Mouse (Mus musculus) liver, adult 2 months (tissue): ENCODE results near the gene Kcnk15.

Experiments used
- CTCF ChIP-seq: fragments of 200-500 bp; IDR thresholded peaks from 2 replicates; pipeline ENCODE4 v1.5.1; 2011; ENCODE audit warnings: low read depth, low read length, control low read depth
- POLR2A ChIP-seq: fragments of 200-500 bp; IDR thresholded peaks from 2 replicates; pipeline ENCODE4 v1.6.1; 2011; ENCODE audit warnings: low read length, control low read depth; ENCODE audit not compliant: insufficient read depth; ENCODE audit errors: extremely low read depth

DNA sequence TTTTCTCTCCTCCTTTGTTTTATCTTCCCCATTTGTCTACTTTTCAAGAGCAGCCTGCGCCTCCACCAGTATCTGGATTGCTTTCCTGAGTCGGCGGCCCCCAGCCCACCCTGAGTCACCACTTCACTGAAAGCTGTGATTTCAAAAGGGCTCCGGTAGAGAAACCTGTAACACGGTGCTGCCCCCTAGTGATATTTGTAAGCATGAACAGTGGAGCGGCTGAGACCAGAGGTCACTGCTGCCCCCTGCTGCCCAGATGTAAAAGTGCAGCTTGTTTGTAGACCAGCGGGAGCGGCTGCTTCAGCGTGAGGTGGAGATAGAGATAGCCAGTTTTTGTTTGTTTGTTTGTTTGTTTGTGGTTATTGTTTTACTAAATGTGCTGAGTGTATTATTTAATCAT lies 15.4 kb upstream of the Kcnk15 start:
- TF ChIP-seq CTCF (peak; percentile 99), POLR2A (no peak)
